Mouse (Mus musculus) layer of hippocampus, adult 9-10 months (tissue): ENCODE results near the gene Galnt7.
"Not testable (repeated sequence)": the region's sequence is repeated elsewhere in the genome, so short reads cannot be mapped to it uniquely, and the experiment has no call there.

Source experiments
- DNase-seq: peaks from one replicate; pipeline ENCODE4 v3.0.0; 2022; ENCODE audit warnings: low spot score

Gene Galnt7

DNA sequence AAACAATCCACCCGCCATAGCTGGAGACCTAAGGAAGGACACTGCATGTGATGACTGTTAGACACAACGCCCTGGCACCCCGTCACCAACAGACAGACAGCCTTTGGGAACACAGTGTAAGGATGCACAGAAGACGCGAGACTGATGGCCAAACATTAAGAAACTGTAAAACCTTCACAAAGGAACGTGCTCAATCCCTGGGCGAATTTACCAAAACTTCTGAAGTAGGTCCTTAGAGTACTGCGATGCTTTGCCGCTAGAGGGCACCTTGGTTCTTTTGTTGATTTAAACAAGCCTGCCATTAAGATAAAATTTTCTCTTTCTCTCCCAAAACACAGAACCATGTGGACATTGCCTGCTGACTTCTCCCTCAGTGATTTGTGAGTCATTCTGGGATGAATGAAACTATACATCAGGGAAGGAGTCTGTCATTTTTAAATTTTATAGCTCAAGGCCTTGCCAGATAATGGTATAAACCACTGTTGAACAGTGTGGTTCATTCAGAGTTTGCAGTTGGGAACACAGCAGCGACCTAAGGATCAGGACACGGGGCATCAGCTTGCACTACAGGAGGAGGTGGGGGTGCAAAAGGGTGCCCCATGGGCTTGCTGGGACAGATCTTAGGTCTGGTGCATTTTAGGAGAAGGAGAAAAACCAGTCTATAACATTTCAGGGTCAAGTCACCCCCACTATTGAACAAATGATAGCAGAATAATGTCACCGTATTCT, 112.6 kb downstream of the Galnt7 start:
- DNase-seq: no peak

- no peak for DNase-seq
These were observed 114.2 kb downstream of the Galnt7 start for GRCm38 (mm10) chr8:57538601-57539000.

DNA sequence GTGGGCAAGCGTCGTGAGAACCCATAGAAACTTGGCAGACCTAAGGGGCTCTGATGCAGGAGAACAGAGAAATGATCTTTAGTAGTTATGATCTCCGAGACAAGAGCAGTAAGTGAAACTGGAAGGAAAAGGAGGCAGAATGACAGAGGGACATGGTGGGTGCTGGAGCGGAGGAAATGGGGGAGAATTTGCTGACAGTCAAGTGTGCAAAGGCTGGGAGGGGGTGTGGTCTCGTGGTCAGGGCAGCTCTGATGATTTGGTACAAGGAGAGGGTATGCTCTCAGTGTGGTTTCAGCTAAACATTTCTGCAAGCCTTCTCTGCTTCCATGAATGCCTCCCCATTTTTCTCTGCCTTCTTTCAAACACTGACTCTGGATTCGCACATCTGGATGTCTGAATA, 116.7 kb downstream of the Galnt7 start:
- no peak for DNase-seq

DNA sequence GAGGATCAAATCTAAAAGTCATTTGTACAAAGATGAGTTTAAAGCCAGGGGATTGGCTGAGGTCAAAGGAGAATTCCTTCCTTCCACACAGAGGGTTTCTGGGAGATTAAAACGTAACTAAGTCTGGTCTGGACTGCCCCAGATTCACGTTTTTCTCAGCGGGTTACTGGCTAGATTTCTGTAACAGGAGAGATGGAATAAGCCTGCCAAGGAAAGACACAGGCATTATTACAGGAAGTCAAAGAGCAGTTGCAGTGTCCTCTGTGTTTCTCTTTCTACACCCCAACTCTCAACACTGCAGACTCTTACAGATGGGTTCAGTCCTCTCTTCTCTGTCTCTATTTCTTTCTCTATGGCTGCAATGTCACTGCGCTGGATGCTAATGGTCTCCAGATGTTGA, 118.3 kb downstream of the Galnt7 start:
- DNase-seq: no peak

DNA sequence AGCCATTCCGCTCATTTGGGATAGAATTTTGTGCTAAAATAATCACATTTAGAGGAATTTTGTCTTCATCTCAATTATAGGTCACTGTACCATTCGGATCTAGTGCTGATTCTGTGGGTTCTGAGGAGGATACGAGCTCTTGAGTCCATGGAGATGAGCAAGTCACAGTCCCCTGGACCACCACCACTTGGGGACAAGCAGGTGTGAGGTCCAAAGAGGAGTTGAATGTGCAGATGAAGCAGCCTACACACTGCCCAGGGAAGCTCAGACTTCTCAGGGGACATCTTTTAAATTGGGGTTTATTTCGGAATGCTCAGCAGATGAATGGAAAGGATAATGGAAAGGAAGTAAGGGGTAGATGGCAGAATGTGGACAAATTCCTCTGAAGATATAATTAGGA, 119.7 kb downstream of the Galnt7 start:
- DNase-seq: no peak

DNA sequence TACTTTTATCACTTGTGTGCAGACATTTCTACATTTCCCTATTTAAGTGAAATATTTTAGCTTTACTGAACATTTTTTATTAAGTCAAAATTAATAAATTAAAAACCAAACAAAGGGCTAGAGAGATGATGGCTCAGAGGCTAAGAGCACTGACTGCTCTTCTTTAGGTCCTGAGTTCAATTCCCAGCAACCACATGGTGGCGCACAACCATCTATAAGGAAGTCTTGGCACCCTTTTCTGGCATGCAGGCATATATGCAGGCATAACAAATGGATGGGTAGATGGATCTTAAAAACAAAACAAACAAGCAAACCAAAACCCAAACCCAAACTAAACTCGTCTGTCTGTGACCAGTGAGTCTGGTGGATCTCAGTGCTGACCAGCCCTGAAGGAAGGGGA, 120.6 kb downstream of the Galnt7 start:
- no peak for DNase-seq

- DNase-seq: no peak
These were observed 122.0 kb downstream of the Galnt7 start for GRCm38 (mm10) chr8:57530666-57531349.

- DNase-seq: no peak
These were observed 122.6 kb downstream of the Galnt7 start for GRCm38 (mm10) chr8:57530238-57530637.

GRCm38 (mm10) chr8:57528036-57528435, 124.8 kb downstream of the Galnt7 start:
- DNase-seq: no peak

DNA sequence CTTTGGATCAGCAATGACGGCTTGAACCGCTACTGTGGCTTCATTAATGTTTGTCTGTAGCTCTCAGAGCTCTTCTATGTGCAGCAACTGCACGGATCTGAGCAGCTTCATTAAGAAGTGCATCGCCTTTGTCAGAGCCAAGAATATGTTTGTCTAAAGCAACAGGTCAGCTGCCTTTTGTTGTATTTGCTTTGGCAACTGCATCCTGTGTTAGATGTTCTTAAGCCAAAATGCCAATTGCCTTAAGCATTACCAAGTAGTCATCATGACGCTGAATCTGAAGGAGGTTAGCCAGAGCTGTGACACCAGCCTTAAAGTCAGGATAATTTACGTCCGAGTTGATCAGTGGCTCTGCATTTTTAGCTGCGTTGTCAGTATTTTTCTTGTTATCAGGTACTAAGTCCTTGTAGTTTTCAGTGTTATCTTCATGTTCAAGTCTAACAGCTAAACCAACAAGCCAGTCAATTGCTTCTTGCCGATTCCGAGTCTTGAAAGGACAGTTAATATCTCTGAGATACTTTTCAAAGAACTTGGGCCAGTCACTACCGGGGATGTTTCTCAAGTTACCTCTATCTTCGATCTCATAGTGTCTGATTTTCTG, 132.5 kb downstream of the Galnt7 start:
- no peak for DNase-seq

DNA sequence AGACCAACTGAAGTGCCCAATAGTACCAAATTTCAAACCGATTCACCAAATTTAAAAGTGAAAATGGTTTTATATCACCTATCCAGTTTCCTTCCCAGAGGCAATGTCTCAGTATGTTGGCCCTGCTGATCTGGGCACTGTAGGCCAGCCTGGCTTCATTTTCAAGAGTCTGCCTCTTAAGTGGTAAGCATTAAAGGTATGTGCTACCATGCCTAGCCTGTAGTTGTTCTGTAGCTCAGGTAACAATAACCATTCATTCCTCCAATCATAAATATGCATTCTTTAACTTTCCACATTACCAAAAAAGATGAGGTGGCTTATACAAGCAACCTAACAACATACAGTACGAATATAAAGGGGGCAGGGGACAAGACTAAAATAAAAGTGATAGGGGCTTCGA, 135.1 kb downstream of the Galnt7 start:
- DNase-seq: no peak

DNA sequence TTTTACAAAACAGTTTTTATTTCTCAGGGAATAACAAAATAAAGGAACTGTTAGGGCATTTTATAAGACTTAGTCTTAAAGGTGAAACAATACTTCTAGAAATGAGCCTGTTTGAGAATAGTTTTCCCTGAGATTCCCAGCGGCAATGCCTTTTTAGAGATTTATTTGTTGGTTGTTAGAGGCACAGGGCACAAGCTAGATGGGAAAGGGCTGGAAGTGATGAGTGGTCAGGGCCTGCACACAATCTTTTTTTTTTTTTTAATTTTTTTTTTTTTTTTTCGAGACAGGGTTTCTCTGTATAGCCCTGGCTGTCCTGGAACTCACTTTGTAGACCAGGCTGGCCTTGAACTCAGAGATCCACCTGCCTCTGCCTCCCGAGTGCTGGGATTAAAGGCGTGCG, 136.1 kb downstream of the Galnt7 start:
- not testable (repeated sequence) for DNase-seq

GRCm38 (mm10) chr8:57513178-57513661, 139.6 kb downstream of the Galnt7 start:
- not testable (repeated sequence) for DNase-seq

- no peak for DNase-seq
These were observed 140.4 kb downstream of the Galnt7 start for GRCm38 (mm10) chr8:57512141-57513056.

DNA sequence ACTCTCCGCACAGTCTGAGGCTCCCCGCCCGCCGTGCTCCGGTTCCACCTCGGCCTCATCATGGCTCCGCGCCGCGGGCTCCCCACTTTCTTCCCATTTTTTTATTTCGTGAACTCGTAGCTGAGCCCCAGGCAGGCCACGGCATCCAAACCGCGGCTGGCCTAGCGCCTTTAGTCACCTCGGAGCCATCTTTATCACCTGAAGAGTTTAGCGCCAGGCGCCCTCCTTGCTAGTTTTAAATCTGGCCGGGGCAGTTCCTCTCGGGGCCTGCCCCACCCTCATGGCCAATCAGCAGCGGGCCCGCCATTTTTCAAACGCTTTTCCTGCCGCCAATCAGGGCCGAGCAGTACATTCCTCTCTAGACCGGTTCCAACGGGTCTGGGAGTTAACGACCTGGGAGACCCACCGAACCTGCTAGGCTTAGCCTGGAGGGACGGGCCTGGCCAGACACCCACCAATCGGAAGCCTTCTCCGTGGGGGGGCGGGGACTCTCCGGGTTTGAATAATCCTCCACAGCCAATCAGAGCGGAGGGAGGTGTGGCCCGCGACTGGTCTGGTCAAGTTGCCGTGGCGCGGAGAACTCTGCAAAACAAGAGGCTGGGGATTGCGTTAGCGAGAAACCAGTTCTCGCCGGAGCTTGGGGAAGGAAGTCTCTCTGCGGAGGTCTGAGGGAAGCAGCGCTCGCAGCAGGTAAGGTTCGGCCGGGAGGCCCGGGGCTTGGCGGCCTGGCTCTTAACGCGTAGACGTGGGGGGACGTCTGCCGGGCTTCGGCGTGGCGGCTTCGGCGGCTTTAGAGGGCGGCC, 141.3 kb downstream of the Galnt7 start, which contains the start of gene Hmgb2:
Gene Hmgb2 (plus strand): TSS at position 592 of the 803 bp plus-strand sequence.
- DNase-seq: peak; percentile 98

DNA sequence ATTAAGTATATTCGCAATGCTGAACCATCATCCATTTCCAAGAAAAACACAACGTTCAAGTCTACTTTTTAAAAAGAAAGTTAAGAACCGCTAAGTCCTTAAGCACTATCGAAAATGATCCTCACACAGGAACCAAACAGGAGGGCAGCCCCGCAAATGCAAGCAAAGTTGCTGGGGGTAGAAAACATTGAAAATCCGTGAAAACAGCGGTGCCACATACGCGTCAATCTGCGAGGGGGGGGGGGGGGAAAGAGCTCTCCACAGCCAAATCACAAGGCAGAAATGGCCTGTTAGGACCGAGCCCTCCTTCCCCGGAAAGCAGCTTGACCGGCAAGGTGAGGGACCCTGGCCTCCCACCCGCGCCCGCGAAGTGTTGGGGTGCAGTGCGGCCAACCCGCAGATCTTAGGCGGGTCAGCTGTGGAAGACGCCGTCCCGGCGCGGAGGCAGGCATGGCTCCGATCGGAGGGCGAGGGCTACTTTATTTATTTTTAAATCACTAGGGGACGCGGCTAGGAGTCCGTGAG, 142.0 kb downstream of the Galnt7 start:
- DNase-seq: no peak

DNA sequence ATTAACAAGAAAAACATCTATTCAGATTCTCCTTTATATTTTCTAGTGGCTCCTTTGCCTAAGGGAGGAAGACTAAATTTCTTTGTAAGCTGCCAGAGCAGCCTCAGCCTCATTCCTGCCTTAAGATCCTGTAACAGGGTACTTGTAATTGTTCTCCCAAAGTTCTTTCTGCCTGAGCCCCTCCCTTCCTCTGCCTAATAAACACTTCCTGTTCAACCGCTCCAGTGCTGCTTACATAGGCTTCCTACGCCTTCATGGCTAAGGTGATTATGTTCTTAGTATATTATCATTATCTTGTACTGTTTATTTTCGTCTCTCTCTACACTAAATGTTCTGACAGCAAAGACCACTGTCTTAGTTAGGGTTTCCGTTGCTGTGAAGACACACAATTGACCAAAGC, 144.2 kb downstream of the Galnt7 start:
- DNase-seq: no peak

DNA sequence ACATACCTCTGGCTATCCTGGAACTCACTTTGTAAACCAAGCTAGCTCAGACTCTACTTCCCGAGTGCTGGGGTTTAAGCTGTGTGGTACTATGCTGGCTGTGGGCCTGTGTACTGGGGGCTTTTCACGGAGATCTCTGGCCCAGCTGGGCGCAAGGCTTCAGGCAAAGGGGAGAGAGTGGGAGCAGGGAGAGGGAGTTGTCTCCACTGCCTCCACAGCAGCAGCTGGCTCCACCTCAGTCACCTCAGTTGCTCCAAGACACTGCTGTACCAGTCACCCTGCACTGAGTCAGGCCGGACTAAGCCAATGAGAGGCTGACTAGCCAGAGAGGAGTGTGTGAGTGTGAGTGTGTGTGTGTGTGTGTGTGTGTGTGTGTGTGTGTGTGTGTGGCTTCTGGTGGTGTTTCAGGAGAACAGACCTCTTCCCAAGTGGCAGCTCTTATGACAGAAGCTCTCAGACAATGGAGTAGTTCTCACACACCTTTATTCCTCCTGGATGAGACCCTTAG, 145.2 kb downstream of the Galnt7 start:
- DNase-seq: no peak

GRCm38 (mm10) chr8:57505500-57505899, 147.3 kb downstream of the Galnt7 start:
- not testable (repeated sequence) for DNase-seq

DNA sequence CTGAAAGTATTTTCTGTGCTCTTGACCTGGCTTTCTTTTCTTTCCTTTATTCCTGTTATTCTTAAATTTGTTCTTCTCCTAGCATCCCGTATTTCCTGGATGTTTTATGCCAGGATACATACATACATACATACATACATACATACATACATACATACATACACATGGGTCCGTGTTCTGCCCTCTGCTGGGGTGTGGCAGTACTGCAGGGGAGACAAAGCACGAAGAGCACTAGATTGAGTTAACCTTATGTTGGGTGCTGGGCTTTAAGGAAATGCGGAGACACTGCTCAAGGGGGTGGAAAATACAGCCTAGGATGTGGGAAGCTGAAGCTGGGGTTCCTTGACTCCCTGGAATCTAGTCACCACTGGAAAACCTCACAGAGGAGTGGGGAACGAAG, 149.2 kb downstream of the Galnt7 start:
- DNase-seq: no peak
